Mouse (Mus musculus) cerebellum, adult 9-10 months (tissue): ENCODE results near the gene Nav2.

Experiments
- DNase-seq: peaks from one replicate; pipeline ENCODE4 v3.0.0; 2022

Nav2 gene

DNA sequence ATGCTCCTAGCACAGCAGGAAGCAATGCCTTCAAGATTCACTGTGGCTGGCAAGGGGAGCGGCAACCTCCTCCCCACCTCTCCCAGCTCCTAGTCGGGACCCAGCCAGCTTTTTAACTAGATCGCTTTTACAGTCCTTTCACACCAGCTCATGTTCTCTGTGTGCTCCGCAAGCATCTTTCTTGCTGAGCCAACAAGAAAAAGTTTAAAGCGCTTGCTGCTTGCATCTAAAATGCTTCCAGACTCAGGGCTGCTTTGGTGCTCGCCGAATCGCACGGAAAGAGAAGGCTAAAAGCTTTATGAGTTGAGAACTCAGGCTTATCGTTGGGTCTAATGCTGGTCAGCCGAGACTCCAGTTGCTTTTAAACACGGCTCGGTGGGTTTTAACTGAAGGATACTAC is 510.3 kb downstream of the Nav2 start:
- no peak for DNase-seq

DNA sequence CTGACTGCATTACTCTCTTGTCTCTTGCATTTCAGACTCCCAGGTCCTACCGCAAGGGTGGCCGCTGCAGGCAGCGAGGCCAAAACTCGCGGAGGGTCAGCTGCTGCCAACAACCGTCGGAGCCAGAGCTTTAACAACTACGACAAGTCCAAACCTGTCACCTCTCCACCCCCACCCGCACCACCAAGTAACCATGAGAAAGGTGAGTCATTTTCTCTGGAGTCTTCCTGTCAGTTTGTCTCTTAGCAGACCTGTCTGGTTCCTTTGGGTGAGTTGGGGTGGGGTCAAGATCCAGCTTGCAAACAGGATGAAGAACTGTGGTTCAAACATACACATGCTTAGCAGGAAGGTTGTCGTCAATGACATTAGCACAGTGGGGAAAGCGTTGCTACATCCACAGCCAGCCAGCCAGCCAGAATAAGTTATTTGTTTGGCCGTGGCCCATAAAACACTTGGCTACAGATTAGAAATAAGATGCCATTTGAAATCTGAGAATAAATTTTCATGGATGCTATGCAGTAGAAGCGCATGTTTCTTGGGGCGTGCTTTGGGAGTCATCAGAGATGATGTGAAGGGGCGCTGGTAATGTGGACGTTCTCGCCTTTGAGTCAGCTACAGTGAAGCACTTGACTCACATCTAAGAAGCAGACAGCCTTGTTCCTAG is 511.8 kb downstream of the Nav2 start:
- no peak for DNase-seq

DNA sequence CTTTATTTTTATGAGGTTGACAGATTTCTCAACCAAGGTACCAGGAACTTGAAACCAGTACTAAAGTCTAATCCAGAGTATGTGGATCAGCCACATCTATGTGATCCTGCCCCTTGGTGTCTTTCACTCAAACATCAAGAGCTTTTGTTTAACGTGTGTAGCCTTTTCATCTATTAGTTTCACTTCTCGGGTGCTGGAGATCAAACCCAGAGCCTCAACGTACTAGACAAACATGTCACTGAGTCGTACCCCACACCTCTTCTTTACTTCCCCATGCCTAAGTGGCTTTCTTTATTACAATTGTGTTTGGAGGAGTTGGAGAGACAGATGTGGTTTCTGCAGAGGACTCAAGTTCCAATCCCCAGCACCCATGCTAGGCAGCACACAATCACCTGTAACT is 512.7 kb downstream of the Nav2 start:
- no peak for DNase-seq

DNA sequence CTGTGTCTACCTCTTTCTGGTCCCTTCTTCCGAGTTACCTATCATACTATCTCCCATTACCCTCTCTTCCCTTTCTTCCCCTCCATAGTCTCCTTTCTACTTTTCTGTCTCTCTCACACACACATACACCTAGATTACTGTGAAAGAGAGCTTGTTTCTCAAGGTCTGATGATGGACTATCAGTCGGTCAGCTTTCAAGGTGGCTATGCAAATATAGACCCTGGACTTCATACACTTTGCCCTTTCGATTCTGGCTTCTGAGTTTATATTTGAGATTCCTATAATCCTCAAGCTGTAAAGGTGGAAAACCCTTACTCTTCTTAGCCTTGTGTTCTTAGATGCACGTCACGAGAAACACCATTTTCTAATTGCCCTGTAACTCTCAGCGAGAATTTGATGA is 515.4 kb downstream of the Nav2 start:
- no peak for DNase-seq

DNA sequence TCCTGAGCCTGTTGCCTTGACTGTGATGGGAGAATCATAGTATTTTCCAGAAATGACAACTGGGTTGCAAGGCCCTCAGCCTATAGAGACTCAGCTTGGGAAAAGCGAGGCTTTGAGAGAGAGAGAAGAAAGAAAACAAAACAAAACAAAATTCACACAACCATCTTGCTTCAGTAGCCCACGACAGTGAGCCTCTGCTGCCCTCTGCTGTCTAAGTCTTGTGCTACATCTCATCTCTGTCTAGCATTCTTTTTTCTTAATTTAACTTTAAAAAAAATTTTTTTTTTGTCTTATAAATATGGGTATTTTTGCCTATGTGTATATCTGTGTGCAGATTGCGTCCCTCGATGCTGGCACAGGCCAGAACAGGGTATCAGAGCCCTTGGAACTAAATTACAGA is 517.5 kb downstream of the Nav2 start:
- DNase-seq, result peak; percentile 47

DNA sequence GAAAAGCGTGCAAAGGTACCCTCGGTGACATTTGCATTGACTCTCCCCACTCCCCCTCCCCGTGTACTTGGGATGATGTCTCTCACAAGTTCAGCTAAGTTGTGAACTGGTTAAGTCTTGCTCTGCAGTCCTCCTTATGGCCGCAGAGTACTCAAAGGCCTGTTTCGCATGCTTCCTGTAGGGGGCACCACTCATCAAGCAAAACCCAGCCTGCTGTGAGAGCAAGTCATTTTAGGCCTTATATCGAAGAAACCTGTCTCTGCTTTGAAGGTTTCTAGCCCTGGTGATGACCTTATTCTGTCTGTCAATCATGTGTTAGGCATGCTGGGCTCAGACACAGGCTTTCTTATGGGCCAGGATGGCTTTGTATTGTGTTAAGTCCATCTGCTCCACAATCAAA is 519.3 kb downstream of the Nav2 start:
- no peak for DNase-seq

DNA sequence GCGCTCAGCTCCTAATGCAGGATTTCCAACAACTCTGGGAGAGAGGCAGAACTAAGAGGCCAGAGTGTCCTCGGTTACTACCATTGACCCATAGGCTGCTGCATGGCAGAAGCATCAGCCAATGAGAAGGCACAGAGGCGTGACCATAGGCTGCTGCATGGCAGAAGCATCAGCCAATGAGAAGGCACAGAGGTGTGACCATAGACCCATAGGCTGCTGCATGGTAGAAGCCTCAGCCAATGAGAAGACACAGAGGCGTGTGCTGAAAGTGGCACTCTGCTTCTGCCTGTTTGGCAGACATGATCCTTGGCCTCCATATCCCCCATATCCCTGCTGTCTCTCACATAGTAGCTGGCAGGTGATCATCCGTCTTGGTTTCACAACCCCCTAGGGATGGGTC is 520.4 kb downstream of the Nav2 start:
- DNase-seq, result no peak

DNA sequence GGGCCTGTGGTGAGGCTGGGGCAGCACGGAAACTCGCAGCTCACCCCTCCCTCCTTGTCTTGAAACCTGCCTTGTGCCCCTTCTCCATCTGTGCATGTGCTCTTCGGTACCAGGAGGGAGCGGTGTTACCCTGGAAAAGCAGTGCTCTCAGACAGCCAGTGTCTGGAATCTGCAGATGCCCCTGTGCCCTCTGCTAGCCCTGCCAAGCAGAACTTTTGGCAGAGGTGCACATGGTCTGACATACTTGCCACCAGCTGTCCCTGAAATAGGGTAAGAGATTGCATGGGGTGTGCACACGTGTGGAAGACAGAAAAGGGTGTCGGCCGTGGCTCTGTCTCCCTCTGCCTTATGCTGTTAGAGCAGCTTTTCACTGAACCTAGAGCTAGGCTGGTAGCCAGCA is 522.3 kb downstream of the Nav2 start:
- DNase-seq, result no peak

DNA sequence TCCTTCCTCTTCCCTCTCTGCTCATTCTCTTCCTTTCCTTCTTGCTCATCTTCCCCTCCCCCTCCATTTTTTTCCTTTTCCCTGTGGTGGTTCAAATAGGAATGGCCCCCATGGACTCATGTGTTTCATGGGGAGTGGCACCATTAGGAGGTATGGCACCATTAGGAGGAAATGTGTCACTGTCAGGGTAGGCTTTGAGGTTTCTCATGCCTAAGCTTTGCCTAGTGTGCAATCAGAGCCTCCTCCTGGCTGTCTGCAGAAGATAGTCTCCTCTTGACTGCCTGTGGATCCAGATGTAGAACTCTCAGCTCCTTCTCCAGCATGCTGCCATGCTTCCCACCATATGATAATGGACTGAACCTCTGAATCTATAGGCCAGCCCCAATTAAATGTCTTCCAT is 525.4 kb downstream of the Nav2 start:
- no peak for DNase-seq

DNA sequence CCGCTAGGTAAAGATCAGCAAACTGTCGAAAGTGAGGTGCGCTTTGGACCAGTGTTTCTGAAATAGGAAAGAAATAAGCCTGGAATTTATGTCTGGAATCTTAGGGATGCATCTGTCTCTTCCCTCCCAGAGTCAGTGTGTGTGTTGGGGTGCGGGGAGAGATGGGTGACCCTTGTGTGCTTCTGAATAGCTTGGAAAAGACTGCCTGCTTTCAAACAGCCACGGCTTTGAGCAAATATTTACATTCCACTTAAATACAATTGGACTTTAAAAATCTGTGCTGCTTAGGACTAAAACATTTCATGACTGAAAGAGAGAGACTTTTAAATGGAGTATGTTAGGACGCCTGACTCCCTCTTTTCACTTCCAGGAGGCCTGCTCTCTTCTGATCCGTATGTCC is 528.0 kb downstream of the Nav2 start:
- DNase-seq, result no peak

DNA sequence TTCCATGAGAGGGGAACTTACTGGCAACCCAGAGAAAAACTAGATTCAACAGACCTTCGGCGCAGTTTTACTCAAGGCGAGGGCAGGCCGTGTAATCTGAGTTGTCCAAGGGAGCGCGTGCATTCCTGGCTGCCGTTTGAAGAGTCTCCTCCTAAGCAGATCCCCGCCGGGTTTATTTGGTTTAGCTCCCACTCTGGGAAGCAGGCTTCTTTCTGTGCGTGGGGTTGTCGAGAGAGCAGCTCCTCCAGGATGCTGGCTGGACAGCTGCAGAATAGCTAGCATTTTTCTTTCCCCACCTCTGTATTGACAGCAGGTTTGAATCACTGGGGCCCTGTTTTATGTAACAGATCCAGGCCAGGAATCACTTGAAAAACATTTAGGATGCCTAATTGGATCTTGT is 529.4 kb downstream of the Nav2 start:
- DNase-seq, result no peak

DNA sequence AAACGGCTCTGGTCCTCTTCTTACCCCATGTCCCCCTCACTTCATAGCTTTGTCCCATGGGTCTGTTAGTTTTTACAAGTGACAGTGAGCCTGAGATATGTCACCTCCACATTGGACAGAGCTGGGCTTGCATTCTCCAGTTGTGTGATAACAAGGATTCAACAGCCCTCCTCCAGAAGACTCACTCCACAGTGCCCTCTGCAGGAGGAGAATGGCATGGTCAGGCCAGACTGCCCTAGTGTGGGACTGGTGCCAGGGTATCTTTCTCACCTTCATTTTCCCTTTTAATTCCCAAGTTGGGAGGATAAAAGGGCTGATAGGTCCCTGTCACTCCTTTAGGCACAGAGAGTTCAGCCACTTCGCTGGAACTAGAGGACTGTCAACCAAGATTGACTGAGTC is 530.6 kb downstream of the Nav2 start:
- DNase-seq, result peak; percentile 52

DNA sequence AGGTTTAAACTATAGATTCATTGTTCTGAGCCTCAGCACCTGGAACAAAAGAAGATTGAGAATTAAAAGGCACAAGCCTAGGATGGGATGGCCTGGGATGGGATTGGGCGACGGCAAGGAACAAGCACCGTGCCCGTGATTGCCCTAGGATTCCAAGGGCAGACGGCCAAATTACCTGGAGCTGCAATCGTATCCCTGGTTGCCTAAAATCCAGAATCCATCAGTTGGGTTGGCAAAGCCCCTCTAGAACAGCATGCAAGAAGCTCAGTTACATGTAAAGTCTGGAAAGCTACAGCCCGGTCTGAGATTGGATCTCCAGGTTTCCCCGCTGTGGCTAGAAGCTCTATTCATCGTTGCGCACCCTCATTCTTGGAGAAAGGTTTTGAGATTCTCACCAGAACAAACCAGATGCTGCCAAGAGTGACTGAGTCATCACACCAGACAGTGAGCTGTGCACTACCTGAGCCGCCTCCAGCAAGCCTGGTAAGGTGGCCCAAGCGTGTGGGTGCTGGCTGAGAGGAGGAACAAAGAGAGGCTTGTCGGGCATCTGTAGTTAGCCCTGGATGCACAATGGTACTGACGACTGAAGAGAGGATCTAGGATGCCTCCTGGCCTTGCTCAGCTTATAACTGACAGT is 531.9 kb downstream of the Nav2 start:
- no peak for DNase-seq

DNA sequence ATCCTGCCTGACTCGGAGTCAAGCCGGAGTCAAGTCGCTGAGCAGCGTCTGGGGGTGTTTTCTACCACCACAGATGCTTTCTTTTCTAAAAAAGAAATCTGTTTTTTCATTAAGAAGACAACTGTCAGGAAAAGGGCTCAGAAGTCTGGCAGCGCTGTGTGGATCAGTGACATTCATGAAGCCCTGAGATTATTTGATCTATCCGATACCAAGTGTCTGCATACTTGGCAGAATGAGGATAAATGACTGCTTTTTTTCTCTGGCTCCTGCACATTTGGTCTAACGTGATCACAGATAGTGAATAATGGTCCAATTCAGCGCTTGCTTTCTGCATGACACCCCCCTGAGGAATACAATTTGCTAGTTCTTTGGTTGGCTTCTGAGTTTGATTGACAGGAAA is 533.7 kb downstream of the Nav2 start:
- no peak for DNase-seq

DNA sequence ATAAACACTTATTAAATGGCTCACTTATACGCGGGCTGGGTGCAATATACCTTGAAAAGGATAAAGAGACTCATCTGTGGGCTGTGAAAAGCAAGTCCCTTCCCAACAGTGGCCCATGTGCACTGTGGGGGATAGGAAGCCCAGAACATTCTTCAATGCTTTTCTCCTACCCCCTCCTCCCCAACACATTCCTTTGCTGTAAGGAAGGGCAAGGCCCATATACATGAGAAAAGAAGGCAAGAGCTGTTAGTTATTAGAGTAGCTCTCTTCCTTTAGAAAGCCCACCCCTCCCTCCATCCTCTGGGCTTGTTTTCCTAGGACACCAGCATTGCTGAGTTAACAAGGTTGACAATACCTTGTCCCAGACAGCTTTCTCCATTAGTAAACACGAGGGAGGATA is 540.1 kb downstream of the Nav2 start:
- no peak for DNase-seq

DNA sequence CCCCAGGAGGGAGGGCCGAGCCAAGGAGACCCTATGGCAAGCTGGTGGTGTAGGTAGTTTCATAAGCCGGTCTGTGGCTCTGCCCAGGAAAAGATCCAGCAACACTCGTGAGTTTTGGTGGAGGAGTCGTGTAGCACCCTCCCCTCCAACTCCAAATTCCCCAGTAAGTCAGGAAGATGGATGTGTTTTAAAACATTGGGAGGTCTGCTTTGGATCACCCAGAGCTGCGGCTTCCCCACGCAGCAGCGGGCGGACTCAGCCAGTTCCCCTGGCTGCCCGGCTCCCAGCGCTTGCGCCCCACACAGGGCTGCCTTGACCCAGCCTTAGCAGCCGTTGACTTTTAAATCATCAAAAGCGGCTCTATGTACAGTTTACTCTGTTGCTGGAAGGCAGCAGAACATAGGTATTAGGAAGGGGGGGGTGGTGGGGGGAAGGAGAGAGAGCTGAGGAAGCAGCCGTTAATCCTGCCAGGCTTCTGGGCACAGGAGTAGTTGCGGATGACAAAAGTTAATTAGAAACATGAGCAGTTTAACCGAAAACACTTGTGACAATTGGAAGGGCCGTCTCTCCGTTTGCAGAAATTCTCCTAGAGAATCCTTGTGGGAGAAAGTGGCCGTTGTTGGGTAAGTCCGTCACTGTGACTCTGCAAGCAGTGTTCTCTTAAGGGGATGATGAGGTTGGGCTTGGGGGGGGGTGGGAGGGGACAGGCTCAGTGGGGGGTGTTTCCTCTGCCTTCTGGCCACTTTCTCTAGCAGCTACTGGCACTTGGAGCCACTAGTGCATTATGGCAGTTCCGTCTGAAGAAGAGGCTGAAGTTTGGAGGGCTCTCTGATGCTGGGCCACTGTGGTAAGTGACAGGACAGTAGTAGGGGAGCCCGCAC is 542.0 kb downstream of the Nav2 start:
- no peak for DNase-seq

DNA sequence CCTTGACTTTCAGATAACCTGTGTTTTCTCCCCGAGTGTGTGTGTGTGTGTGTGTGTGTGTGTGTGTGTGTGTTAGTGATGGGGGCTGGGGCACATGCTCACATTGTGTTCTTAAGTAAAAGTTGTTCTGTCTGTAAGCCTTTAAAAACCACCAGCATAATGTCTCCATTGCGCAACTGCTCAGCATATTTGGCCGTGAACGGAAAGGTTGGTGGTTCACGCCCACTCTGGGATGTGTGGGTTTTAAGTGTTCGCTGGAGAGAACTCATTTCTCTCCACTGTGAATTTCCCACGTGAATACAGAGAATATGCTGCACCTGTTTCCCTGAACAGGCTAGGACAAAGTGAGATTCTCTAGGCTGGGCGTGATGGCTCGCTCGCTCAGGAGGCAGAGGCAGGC is 542.7 kb downstream of the Nav2 start:
- DNase-seq, result no peak

DNA sequence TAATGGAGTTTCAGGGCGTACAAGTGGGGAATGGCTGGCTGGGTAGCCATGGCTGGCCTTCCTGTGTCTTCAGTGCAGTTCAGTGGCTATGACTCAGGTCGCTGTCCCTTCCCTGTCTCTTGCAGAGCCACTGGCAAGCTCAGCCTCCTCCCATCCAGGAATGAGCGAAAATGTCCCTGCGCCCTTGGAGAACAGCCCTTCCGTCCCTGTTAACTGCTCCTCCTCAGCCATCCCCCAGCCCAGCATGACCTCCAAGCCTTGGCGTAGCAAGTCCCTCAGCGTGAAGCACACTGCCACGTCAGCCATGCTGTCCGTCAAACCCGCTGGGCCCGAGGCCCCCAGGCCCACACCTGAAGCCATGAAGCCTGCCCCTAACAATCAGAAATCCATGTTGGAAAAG is 543.8 kb downstream of the Nav2 start:
- DNase-seq, result no peak

DNA sequence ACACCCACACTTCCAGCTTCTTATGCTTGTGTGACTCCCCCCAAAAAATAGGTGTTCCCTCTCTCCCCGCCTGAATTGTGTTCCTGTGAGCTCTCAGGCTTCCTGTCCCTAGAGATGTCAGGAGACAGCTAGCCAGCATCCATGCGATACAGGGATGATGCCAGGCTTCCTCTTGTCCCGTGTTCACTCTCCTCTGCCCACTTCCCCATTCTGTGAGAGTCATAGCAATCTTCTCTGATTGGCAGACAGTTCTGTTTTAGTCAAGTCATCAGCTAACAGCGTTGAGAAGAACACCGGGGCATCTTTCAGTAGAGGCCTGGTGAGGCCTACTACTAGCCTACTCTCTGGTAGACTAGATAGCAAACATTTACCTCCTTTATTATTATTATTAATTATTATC is 546.1 kb downstream of the Nav2 start:
- DNase-seq, result no peak

DNA sequence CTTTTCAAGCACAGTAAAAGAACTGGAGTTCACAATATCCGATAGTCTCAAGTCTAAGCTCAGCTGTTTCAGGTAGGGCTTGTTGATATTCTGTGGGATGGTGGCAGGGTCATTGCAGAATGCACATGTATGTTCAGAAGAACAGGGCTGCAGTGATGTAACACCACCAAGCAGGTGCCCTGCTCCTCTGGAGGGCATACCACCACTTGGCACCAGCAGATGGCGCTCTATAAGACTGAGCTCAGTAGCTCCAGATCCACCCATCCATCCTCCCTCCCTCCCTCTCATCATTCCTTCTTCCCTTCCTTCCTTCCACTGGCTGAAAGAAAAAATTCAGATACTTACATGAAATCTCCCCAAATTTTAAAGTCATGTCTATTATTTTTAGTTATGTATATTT is 547.6 kb downstream of the Nav2 start:
- peak; percentile 43 for DNase-seq

DNA sequence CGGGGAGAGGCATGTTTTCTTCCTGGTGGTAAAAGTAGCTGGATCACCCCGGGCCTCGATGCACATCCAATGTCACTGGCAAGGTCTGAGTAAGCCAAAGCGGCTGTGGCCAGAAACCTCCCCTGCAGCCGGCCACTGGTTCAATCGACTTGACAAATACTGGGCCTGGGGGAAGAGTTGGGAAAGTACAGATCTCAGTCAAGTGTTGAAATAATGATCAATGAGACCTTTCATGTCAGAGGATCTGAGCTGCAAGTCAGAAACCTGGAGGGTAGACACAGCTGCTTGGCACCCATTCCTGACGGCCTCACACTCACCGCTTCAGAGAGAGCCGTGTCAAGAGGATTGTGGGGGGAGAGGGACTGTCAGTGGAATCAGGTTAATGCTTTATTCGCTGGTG is 548.9 kb downstream of the Nav2 start:
- no peak for DNase-seq

DNA sequence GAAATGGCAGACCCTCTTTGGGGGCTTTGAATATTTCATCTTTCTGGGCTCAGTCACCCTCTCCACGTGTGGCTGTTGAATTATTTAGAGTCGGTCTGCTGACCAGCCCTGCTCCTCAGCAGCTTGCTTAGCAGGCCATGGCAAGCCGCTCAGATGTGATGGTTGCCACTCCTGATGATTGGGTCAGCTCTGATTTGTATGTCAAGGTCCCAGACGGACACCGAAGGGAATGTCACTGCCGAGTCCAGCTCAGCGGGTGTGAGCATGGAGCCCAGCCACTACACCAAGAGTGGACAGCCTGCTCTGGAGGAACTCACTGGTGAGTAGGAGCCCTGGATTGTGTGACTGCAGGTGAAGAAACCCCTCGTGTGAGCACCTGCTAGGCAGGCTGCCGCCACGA is 549.4 kb downstream of the Nav2 start:
- no peak for DNase-seq

DNA sequence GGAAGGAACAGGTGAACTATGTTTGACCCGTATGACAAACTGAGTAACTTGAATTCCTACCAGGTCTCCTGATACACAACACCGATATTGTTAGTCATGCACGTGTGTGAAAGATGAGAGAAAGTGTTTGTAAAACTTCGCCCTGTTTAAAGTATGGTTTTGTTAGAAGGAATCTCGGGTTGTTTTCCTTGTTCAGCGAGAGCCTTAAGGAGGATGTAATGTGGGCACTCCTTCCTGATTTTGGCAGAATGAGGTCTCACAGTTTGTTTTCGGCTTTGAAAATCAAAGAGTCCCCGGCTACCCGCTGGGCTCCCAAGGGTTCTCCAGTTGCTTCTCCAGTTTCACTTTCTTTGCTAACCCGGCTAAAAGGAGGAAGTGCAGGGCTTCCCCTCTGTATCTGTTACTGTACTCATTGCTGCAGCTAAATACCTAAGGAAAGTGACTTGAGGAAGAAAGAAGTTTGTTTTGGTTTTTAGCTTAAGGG is 553.9 kb downstream of the Nav2 start:
- DNase-seq, result no peak

DNA sequence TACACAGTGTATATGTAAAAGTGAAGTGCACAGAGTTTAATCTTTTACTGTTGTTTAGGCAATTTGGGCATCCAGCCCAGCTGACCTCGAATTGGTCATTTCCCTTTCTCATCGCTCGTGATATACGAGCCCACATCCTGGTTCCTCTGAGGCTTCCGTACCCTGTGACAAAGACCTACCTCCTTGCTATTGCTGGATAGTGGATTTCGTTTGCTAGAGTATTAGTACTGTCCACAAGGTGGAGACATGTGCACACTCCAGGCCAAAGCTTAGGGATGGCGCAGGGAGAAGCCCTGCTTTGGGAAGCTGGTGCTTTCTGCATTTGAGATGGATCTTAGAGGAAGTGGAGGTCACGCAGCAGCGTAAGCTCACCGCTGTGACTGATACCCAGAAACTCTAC is 559.3 kb downstream of the Nav2 start:
- peak; percentile 57 for DNase-seq
